In genomic region chr8:17689641-17690040, GRCm38 (mm10) we compare ENCODE assay signal across 26 mouse cellular contexts.
"Had no signal": no experiment of that assay in that cellular context is flagged by ENCODE, and none has a peak within 500 bp of the region (broad histone marks: within the 10 kb centered on the region; RNA-seq: fewer than 3 reads in every experiment).

No protein-coding gene starts in this region.

- H3K4me1 ChIP-seq: heart, embryonic 13.5 days; heart, embryonic 15.5 days; hindbrain, embryonic 10.5 days; hindbrain, embryonic 12.5 days; intestine, embryonic 15.5 days; kidney, embryonic 15.5 days; limb, embryonic 10.5 days; limb, embryonic 12.5 days had no signal

- DNase-seq: gastrocnemius, adult 2 months; gastrocnemius, postnatal 10 days; gastrocnemius, postnatal 25 days; heart, adult 2 months; heart, postnatal 14 days; heart, postnatal 4 days; kidney, adult 18-20 months; kidney, adult 9 months; kidney, postnatal 14 days; kidney, postnatal 36 days had no signal

- H3K4me2 ChIP-seq: heart, embryonic 11.5 days; heart, embryonic 13.5 days; heart, embryonic 15.5 days; hindbrain, embryonic 12.5 days; hindbrain, embryonic 14.5 days; intestine, embryonic 15.5 days; kidney, embryonic 15.5 days; limb, embryonic 12.5 days had no signal

- ATAC-seq: forebrain, embryonic 16.5 days; hindbrain, embryonic 16.5 days; inflammation-experienced regulatory T-cells, adult 6 months; intestine, embryonic 15.5 days; intestine, postnatal 0 days had no signal

- H3K9me3 ChIP-seq: heart, embryonic 13.5 days; heart, embryonic 15.5 days; hindbrain, embryonic 10.5 days; hindbrain, embryonic 12.5 days; intestine, embryonic 15.5 days; kidney, embryonic 15.5 days; limb, embryonic 10.5 days; limb, embryonic 12.5 days had no signal

- H3K27ac ChIP-seq: gastrocnemius, adult 2 months; heart, adult 2 months; heart, embryonic 13.5 days; heart, embryonic 15.5 days; hindbrain, embryonic 10.5 days; hindbrain, embryonic 12.5 days; hindbrain, embryonic 14.5 days; intestine, embryonic 15.5 days; kidney, embryonic 15.5 days; kidney, postnatal 0 days; left cerebral cortex, adult 2 months; limb, embryonic 10.5 days; limb, embryonic 12.5 days had no signal

- H3K36me3 ChIP-seq: heart, embryonic 13.5 days; heart, embryonic 15.5 days; hindbrain, embryonic 10.5 days; hindbrain, embryonic 12.5 days; intestine, embryonic 15.5 days; kidney, embryonic 15.5 days; limb, embryonic 10.5 days; limb, embryonic 12.5 days had no signal

- H3K4me3 ChIP-seq: gastrocnemius, adult 2 months; heart, adult 2 months; heart, embryonic 13.5 days; heart, embryonic 15.5 days; hindbrain, embryonic 10.5 days; hindbrain, embryonic 12.5 days; intestine, embryonic 15.5 days; kidney, embryonic 15.5 days; left cerebral cortex, adult 2 months; limb, embryonic 10.5 days; limb, embryonic 12.5 days had no signal

- H3K9ac ChIP-seq: heart, embryonic 13.5 days; heart, embryonic 15.5 days; hindbrain, embryonic 12.5 days; hindbrain, embryonic 14.5 days; intestine, embryonic 15.5 days; kidney, embryonic 15.5 days; limb, embryonic 12.5 days had no signal

- H3K27me3 ChIP-seq: heart, embryonic 13.5 days; heart, embryonic 15.5 days; hindbrain, embryonic 12.5 days; intestine, embryonic 15.5 days; kidney, embryonic 15.5 days; limb, embryonic 12.5 days had no signal
